Mouse (Mus musculus): ENCODE measurements around the gene Grin2d. TPM values are rescaled to one million over a fixed set of nuclear protein-coding genes. Genes with fewer than 3 reads are reported as not detected.
A peak's percentile ranks its signal among the peaks of the same experiment; 100 is the strongest.

The Grin2d gene
- polyA plus RNA-seq, 1 experiment, result 0.65 TPM

- peak overlapping the region; percentile 12 for H3K4me2 ChIP-seq (ENCODE audit: low read depth)
- no peaks in the 10 kb centered on the region for H3K36me3 ChIP-seq (ENCODE audit: control insufficient read depth, insufficient read depth)
- peaks cover 41% of the 10 kb centered on the region for H3K27me3 ChIP-seq (ENCODE audit: control insufficient read depth, insufficient read depth, insufficient read length)
- no peak for TF ChIP-seq USF1 (IDR thresholded peaks at IDR 0.05; ENCODE audit: low read depth)
- TF ChIP-seq MAX (IDR thresholded peaks at IDR 0.05; ENCODE audit: low read depth), result no peak
- no peak for TF ChIP-seq REST (IDR thresholded peaks at IDR 0.05; ENCODE audit: insufficient read depth, insufficient read length)
- no peak for TF ChIP-seq E2F4 (IDR thresholded peaks at IDR 0.05; ENCODE audit: insufficient read depth)
- no peak for TF ChIP-seq TCF3 (IDR thresholded peaks at IDR 0.05; ENCODE audit: insufficient read length, low read depth)
- TF ChIP-seq CEBPB (IDR thresholded peaks at IDR 0.05; ENCODE audit: insufficient read depth, poor library complexity, severe bottlenecking), result no peak
- TF ChIP-seq MYOD1 (IDR thresholded peaks at IDR 0.05; ENCODE audit: control insufficient read depth in 1 of 3, insufficient read length in 2 of 3, low read depth in 2 of 3), result no peak
- no peak for TF ChIP-seq TCF12 (IDR thresholded peaks at IDR 0.05; ENCODE audit: insufficient read depth, poor library complexity, severe bottlenecking)
- no peak for TF ChIP-seq POLR2A (IDR thresholded peaks at IDR 0.05; ENCODE audit: insufficient read length, low read depth)
- no peak for TF ChIP-seq POLR2AphosphoS2 (IDR thresholded peaks at IDR 0.05; ENCODE audit: insufficient read length, low read depth)
- TF ChIP-seq SRF (IDR thresholded peaks at IDR 0.05; ENCODE audit: control insufficient read depth, insufficient read length, low read depth), result no peak
- no peak for TF ChIP-seq MYOG (IDR thresholded peaks at IDR 0.05; ENCODE audit: control insufficient read depth in 1 of 3, insufficient read depth in 1 of 3, insufficient read length in 2 of 3, low read depth in 2 of 3)
- no peak overlapping the region for H3ac ChIP-seq (ENCODE audit: control insufficient read depth, insufficient read length)
- H3K4me3 ChIP-seq, result no peak overlapping the region
- H3K79me2 ChIP-seq (ENCODE audit: control insufficient read depth, insufficient read depth), result no peaks in the 10 kb centered on the region
Measured at GRCm38 (mm10) chr7:45785388-45786135, 92.6 kb downstream of the Grin2d start.

GRCm38 (mm10) chr7:45784524-45785372, 93.4 kb downstream of the Grin2d start, which contains the start of gene Sult2b1:
Sult2b1 (minus strand) TSS chr7:45784669.
- no peaks in the 10 kb centered on the region for H3K79me2 ChIP-seq (ENCODE audit: control insufficient read depth, insufficient read depth)
- H3K36me3 ChIP-seq (ENCODE audit: control insufficient read depth, insufficient read depth), result no peaks in the 10 kb centered on the region
- TF ChIP-seq E2F4 (IDR thresholded peaks at IDR 0.05; ENCODE audit: insufficient read depth) (no peak), SRF (IDR thresholded peaks at IDR 0.05; ENCODE audit: control insufficient read depth, insufficient read length, low read depth) (no peak), TCF3 (IDR thresholded peaks at IDR 0.05; ENCODE audit: insufficient read length, low read depth) (no peak), MYOD1 (IDR thresholded peaks at IDR 0.05; ENCODE audit: control insufficient read depth in 1 of 3, insufficient read length in 2 of 3, low read depth in 2 of 3) (no peak), USF1 (IDR thresholded peaks at IDR 0.05; ENCODE audit: low read depth) (no peak)
- H3K27me3 ChIP-seq (ENCODE audit: control insufficient read depth, insufficient read depth, insufficient read length), result peaks cover 41% of the 10 kb centered on the region
- no peak within 1 kb of the TSS for H3ac ChIP-seq (ENCODE audit: control insufficient read depth, insufficient read length)
- peak within 1 kb of the TSS; percentile 50 for H3K4me2 ChIP-seq (ENCODE audit: low read depth)
- H3K4me3 ChIP-seq, result no peak within 1 kb of the TSS

GRCm38 (mm10) chr7:45783511-45784091, 94.6 kb downstream of the Grin2d start, which contains the start of gene Lmtk3:
Lmtk3 (plus strand) TSS chr7:45783738.
- no peaks in the 10 kb centered on the region for H3K79me2 ChIP-seq (ENCODE audit: control insufficient read depth, insufficient read depth)
- H3K27me3 ChIP-seq (ENCODE audit: control insufficient read depth, insufficient read depth, insufficient read length), result peaks cover 41% of the 10 kb centered on the region
- no peak for TF ChIP-seq TCF12 (IDR thresholded peaks at IDR 0.05; ENCODE audit: insufficient read depth, poor library complexity, severe bottlenecking)
- TF ChIP-seq POLR2AphosphoS2 (IDR thresholded peaks at IDR 0.05; ENCODE audit: insufficient read length, low read depth), result no peak
- no peak for TF ChIP-seq TCF3 (IDR thresholded peaks at IDR 0.05; ENCODE audit: insufficient read length, low read depth)
- TF ChIP-seq CEBPB (IDR thresholded peaks at IDR 0.05; ENCODE audit: insufficient read depth, poor library complexity, severe bottlenecking), result no peak
- no peak for TF ChIP-seq E2F4 (IDR thresholded peaks at IDR 0.05; ENCODE audit: insufficient read depth)
- no peak for TF ChIP-seq MAX (IDR thresholded peaks at IDR 0.05; ENCODE audit: low read depth)
- TF ChIP-seq POLR2A (IDR thresholded peaks at IDR 0.05; ENCODE audit: insufficient read length, low read depth), result no peak
- TF ChIP-seq MYOG (IDR thresholded peaks at IDR 0.05; ENCODE audit: control insufficient read depth in 1 of 3, insufficient read depth in 1 of 3, insufficient read length in 2 of 3, low read depth in 2 of 3), result no peak
- TF ChIP-seq USF1 (IDR thresholded peaks at IDR 0.05; ENCODE audit: low read depth), result no peak
- TF ChIP-seq REST (IDR thresholded peaks at IDR 0.05; ENCODE audit: insufficient read depth, insufficient read length), result no peak
- peak within 1 kb of the TSS; percentile 50 for H3K4me2 ChIP-seq (ENCODE audit: low read depth)
- H3K36me3 ChIP-seq (ENCODE audit: control insufficient read depth, insufficient read depth), result no peaks in the 10 kb centered on the region
- no peak within 1 kb of the TSS for H3K4me3 ChIP-seq
- H3ac ChIP-seq (ENCODE audit: control insufficient read depth, insufficient read length), result no peak within 1 kb of the TSS

GRCm38 (mm10) chr7:45782271-45782670, 95.9 kb downstream of the Grin2d start:
- Histone ChIP-seq H3ac (ENCODE audit: control insufficient read depth, insufficient read length) (no peak overlapping the region), H3K36me3 (ENCODE audit: control insufficient read depth, insufficient read depth) (no peaks in the 10 kb centered on the region), H3K79me2 (ENCODE audit: control insufficient read depth, insufficient read depth) (no peaks in the 10 kb centered on the region), H3K4me3 (no peak overlapping the region), H3K27me3 (ENCODE audit: control insufficient read depth, insufficient read depth, insufficient read length) (peaks cover 36% of the 10 kb centered on the region), H3K4me2 (ENCODE audit: low read depth) (no peak overlapping the region)
- TF ChIP-seq MYOD1 (IDR thresholded peaks at IDR 0.05; ENCODE audit: control insufficient read depth in 1 of 3, insufficient read length in 2 of 3, low read depth in 2 of 3) (no peak), TCF3 (IDR thresholded peaks at IDR 0.05; ENCODE audit: insufficient read length, low read depth) (no peak), E2F4 (IDR thresholded peaks at IDR 0.05; ENCODE audit: insufficient read depth) (no peak), CEBPB (IDR thresholded peaks at IDR 0.05; ENCODE audit: insufficient read depth, poor library complexity, severe bottlenecking) (no peak), MAX (IDR thresholded peaks at IDR 0.05; ENCODE audit: low read depth) (no peak), POLR2A (IDR thresholded peaks at IDR 0.05; ENCODE audit: insufficient read length, low read depth) (no peak), MYOG (IDR thresholded peaks at IDR 0.05; ENCODE audit: control insufficient read depth in 1 of 3, insufficient read depth in 1 of 3, insufficient read length in 2 of 3, low read depth in 2 of 3) (no peak), SRF (IDR thresholded peaks at IDR 0.05; ENCODE audit: control insufficient read depth, insufficient read length, low read depth) (no peak), POLR2AphosphoS2 (IDR thresholded peaks at IDR 0.05; ENCODE audit: insufficient read length, low read depth) (no peak), USF1 (IDR thresholded peaks at IDR 0.05; ENCODE audit: low read depth) (no peak), REST (IDR thresholded peaks at IDR 0.05; ENCODE audit: insufficient read depth, insufficient read length) (no peak), TCF12 (IDR thresholded peaks at IDR 0.05; ENCODE audit: insufficient read depth, poor library complexity, severe bottlenecking) (no peak)

Other genes starting within 250 kb of the Grin2d start
- gene Mamstr, start 238.4 kb downstream of the Grin2d start, polyA plus RNA-seq (2012; fragmentation: generic; extraction: Trizol), result 12.5 TPM
- gene Fut2, start 212.0 kb downstream of the Grin2d start, polyA plus RNA-seq (2012; fragmentation: generic; extraction: Trizol), result 0.41 TPM
- gene Ntn5, start 194.4 kb downstream of the Grin2d start, polyA plus RNA-seq (2012; fragmentation: generic; extraction: Trizol), result 3.6 TPM
- 0.41 TPM for gene Sec1, start 184.0 kb downstream of the Grin2d start, polyA plus RNA-seq (2012; fragmentation: generic; extraction: Trizol)
- 3.6 TPM for gene Car11, start 178.5 kb downstream of the Grin2d start, polyA plus RNA-seq (2012; fragmentation: generic; extraction: Trizol)
- gene Dbp, start 173.3 kb downstream of the Grin2d start, polyA plus RNA-seq (2012; fragmentation: generic; extraction: Trizol), result 26.2 TPM
- gene Rpl18, start 162.9 kb downstream of the Grin2d start, polyA plus RNA-seq (2012; fragmentation: generic; extraction: Trizol), result 3,224 TPM
- gene Sphk2, start 160.4 kb downstream of the Grin2d start, polyA plus RNA-seq (2012; fragmentation: generic; extraction: Trizol), result 22.8 TPM
- gene Fam83e, start 157.2 kb downstream of the Grin2d start, polyA plus RNA-seq (2012; fragmentation: generic; extraction: Trizol), result 0.18 TPM
- not detected for gene Spaca4, start 152.6 kb downstream of the Grin2d start, polyA plus RNA-seq (2012; fragmentation: generic; extraction: Trizol)
- 0.11 TPM for gene Lmtk3, start 94.6 kb downstream of the Grin2d start, polyA plus RNA-seq (2012; fragmentation: generic; extraction: Trizol)
- 0.47 TPM for gene Sult2b1, start 93.7 kb downstream of the Grin2d start, polyA plus RNA-seq (2012; fragmentation: generic; extraction: Trizol)
- 145 TPM for gene Cyth2, start 63.8 kb downstream of the Grin2d start, polyA plus RNA-seq (2012; fragmentation: generic; extraction: Trizol)
- gene Kcnj14, start 53.6 kb downstream of the Grin2d start, polyA plus RNA-seq (2012; fragmentation: generic; extraction: Trizol), result 0.05 TPM
- 36.2 TPM for gene Grwd1, start 47.4 kb downstream of the Grin2d start, polyA plus RNA-seq (2012; fragmentation: generic; extraction: Trizol)
- gene Kdelr1, start 5.6 kb downstream of the Grin2d start, polyA plus RNA-seq (2012; fragmentation: generic; extraction: Trizol), result 132 TPM
- gene Syngr4, start 18.3 kb upstream of the Grin2d start, polyA plus RNA-seq (2012; fragmentation: generic; extraction: Trizol), result 0.23 TPM
- 26.9 TPM for gene Tmem143, start 18.6 kb upstream of the Grin2d start, polyA plus RNA-seq (2012; fragmentation: generic; extraction: Trizol)
- 409 TPM for gene Emp3, start 43.0 kb upstream of the Grin2d start, polyA plus RNA-seq (2012; fragmentation: generic; extraction: Trizol)
- gene Ccdc114, start 45.7 kb upstream of the Grin2d start, polyA plus RNA-seq (2012; fragmentation: generic; extraction: Trizol), result 1.0 TPM
- gene Abcc6, start 151.9 kb upstream of the Grin2d start, polyA plus RNA-seq (2012; fragmentation: generic; extraction: Trizol), result not detected
- gene Nomo1, start 155.3 kb upstream of the Grin2d start, polyA plus RNA-seq (2012; fragmentation: generic; extraction: Trizol), result 79.2 TPM
- 0.46 TPM for gene Kcnj11, start 222.4 kb upstream of the Grin2d start, polyA plus RNA-seq (2012; fragmentation: generic; extraction: Trizol)

Data from myocyte (in vitro differentiated cells).